Mouse (Mus musculus): ENCODE measurements at regions not wholly inside any gene's neighbourhood (a gene's known extent, or its start where the extent isn't known, plus 50 kb on each side); places are given as distances from the start of the nearest gene placed in this dataset.

DNA sequence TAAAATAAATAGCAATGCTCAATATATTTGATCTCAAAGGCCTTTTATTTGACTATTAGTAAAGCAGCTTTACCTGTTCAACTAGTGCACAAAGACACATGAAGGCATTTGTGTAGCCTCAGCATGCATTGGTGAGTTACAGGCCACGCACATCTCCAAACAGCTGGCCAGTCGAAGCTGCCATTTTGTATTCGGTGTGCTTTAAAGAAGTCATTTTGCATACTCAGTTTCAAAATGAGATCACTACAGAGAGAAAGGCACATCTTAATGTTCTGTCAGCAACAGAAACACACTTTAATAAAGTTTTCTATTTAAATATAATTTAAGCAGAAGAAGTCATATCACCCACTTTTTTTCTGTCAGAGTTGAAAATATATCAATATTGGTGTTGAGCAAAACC is 90.3 kb upstream of the Pter start:
- no peak for DNase-seq

DNA sequence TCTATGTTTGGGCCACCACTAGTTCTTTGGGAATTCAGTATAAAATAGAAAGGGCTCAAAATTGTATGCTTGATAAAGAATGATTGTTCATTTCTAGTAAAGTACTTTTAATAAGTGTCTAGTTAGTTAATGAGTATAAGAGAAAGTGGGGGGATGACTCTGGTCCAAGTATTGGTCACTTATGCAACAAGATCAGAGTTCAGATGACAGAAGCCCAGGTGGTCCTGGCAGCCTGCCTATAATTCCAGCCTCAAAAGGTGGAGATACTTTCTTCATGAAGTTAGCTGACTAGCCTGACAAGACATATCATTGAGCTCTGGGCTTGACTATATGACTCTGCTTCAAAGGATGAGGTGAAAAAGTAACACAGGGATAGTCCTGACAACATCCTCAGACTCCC is 57.3 kb upstream of the Pter start:
- peak; percentile 90 to 92 for DNase-seq

DNA sequence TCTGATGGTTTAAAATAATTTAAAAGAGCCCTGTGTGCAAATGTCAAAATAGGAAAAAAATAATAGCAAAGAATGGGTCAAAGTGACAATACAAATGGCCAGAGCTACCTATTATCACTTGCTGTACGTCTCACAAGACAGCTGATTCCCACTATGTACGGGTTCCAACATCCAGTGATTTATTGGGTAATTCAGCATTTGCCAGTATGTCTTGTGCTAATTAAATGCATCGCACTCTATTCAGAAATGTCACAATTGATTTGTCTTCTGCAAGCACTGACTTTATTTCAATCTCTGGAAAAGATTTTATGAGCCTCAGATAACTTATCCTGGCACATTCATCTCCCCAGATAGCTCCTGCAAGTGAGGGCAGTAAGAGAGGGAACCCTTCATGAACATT is 55.1 kb upstream of the Pter start:
- no peak for DNase-seq

Data from kidney, postnatal 25 days (tissue).